Mouse (Mus musculus) ES-E14 (cell line): ENCODE data around the gene Efna4. TPM values are rescaled to one million over a fixed set of nuclear protein-coding genes. Genes with fewer than 3 reads are reported as not detected.
A peak's percentile ranks its signal among the peaks of the same experiment; 100 is the strongest.

Experiments
- DNase-seq: peaks from one replicate; pipeline ENCODE4 v3.0.0-alpha.2; 2013; ENCODE audit warnings: low read depth, low spot score
- H3K27ac ChIP-seq: 2 replicates; pipeline ENCODE4 v1.5.1; 2012; ENCODE audit warnings: low read depth, mild to moderate bottlenecking, low read length, moderate library complexity, mixed read lengths; ENCODE audit not compliant: poor library complexity, insufficient read depth, severe bottlenecking
- H3K36me3 ChIP-seq: 2 replicates; pipeline ENCODE4 v1.6.1; 2012; ENCODE audit warnings: mild to moderate bottlenecking, low read length, moderate library complexity, mixed read lengths; ENCODE audit not compliant: control insufficient read depth, poor library complexity, insufficient read depth, severe bottlenecking
- H3K4me1 ChIP-seq, 2 experiments: fragments of 150-350 bp in 1 of 2; sonication (generic) in 1 of 2; 2 replicates each; pipeline ENCODE4 v1.6.1; 2012; ENCODE audit warnings: low read length in 2 of 2, mild to moderate bottlenecking in 1 of 2, mixed read lengths in 1 of 2; ENCODE audit not compliant: control insufficient read depth in 2 of 2, insufficient read depth in 2 of 2, poor library complexity in 1 of 2
- H3K4me3 ChIP-seq, 2 experiments: fragments of 150-350 bp in 1 of 2; sonication (generic) in 1 of 2; 2 replicates each; pipeline ENCODE4 v1.5.1; 2012; ENCODE audit warnings: low read length in 2 of 2, low read depth in 1 of 2, mild to moderate bottlenecking in 1 of 2, mixed read lengths in 1 of 2; ENCODE audit not compliant: insufficient read depth in 1 of 2, poor library complexity in 1 of 2, severe bottlenecking in 1 of 2
- H3K9ac ChIP-seq: 2 replicates; pipeline ENCODE4 v1.6.1; 2012; ENCODE audit warnings: low read depth, mild to moderate bottlenecking, low read length, mixed read lengths; ENCODE audit not compliant: poor library complexity, insufficient read depth, severe bottlenecking
- H3K9me3 ChIP-seq: fragments of 150-350 bp; sonication (generic); 2 replicates; pipeline ENCODE4 v1.6.1; 2012; ENCODE audit warnings: low read depth, mild to moderate bottlenecking, low read length; ENCODE audit not compliant: control insufficient read depth, insufficient read depth
- CHD2 ChIP-seq: IDR thresholded peaks from 2 replicates; pipeline ENCODE4 v1.6.1; 2014; ENCODE audit warnings: mild to moderate bottlenecking, low read depth, low read length, inconsistent platforms
- HCFC1 ChIP-seq: IDR thresholded peaks from 2 replicates; pipeline ENCODE4 v1.6.1; 2012; ENCODE audit warnings: low read length, inconsistent platforms, borderline replicate concordance; ENCODE audit not compliant: insufficient read depth
- MAFK ChIP-seq: IDR thresholded peaks from 2 replicates; pipeline ENCODE4 v1.6.1; 2014; ENCODE audit warnings: mild to moderate bottlenecking, low read depth, low read length, inconsistent platforms; ENCODE audit not compliant: insufficient read depth
- ZC3H11A ChIP-seq: IDR thresholded peaks from 2 replicates; pipeline ENCODE4 v1.6.1; 2012; ENCODE audit warnings: low read depth, mild to moderate bottlenecking, inconsistent platforms, low read length, borderline replicate concordance
- ZNF384 ChIP-seq: IDR thresholded peaks from 2 replicates; pipeline ENCODE4 v1.6.1; 2012; ENCODE audit warnings: low read depth, low read length, inconsistent platforms
- in situ Hi-C, 2 experiments: fragments of 600-800 bp; cut with MboI; formaldehyde crosslinking; loops; one replicate each; pipeline ENCODE4 v1.15.1; 2025; ENCODE audit warnings: low sequenced_read_pairs in 2 of 2, inconsistent platforms in 1 of 2; ENCODE audit not compliant: unreplicated experiment in 2 of 2
- total RNA-seq: library from RNA; depleted of rRNA; stranded (reverse); fragments of 300-350 nt; gene quantifications from 2 replicates; pipeline ENCODE4 v1.2.3, GENCODE M21; 2012; rRNA removed

Efna4 gene
- total RNA-seq = 24.0 and 41.9 TPM in 2 replicates

DNA sequence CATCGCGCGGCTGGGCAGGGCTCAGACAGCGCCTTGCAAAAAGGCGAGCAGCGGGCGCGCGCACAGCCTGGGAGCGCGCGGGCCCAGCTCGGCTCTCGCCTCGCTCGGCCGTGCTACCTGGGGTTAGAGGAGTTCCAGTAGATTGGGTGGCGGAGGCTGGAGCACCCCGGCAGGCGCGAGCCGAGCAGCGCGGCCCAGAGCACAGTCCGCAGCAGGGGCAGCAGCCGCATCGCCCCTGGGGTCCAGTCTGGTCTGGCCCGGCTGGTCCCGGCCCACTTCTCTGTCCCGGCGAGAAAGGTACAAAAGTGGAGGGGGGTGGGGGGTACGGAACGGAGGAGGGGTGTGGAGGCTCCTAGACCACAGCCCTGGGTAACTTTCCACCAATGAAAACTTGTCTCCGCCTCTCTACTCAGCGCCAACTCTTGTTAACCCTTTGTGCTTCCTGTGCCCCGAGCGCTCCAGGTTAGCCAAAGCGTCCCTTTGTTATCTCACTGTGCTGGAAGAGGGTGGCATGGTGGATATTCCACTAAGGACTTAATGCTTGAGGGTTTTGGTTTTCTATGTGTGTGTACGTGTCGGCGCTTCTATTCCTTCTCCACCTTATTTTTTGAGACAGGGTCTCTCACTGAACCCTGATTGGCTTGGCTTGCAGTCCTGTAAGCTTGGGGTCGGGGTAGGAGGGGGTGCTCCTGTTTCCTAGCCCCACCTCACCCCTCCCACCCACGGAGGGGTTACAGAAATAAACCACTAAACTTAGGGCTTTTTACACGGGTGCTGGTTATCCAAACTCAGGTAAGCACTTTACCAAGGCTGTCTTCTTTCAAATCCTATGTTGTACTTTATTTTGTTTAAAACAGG, at the start of gene Efna4:
Gene Efna4, minus strand, starts transcription at position 308 of the 858 bp plus-strand sequence.
- in situ Hi-C loops = no loop called here
- Histone ChIP-seq H3K4me3 (peak within 1 kb of the TSS; percentile 93 to 96), H3K27ac (peak within 1 kb of the TSS; percentile 46), H3K4me1 (peaks cover 3 to 14% of the 10 kb centered on the region in 2 experiments; a peak in 3 of 4 replicates), H3K9me3 (no peaks in the 10 kb centered on the region), H3K36me3 (peaks cover 21% of the 10 kb centered on the region), H3K9ac (peak within 1 kb of the TSS; percentile 84)
- TF ChIP-seq HCFC1 = 0 out of 2 replicates have a peak, but pooled peaks have one; percentile 21
- TF ChIP-seq MAFK = no peak
- TF ChIP-seq CHD2 = no peak
- no peak for TF ChIP-seq ZC3H11A
- DNase-seq = no peak

DNA sequence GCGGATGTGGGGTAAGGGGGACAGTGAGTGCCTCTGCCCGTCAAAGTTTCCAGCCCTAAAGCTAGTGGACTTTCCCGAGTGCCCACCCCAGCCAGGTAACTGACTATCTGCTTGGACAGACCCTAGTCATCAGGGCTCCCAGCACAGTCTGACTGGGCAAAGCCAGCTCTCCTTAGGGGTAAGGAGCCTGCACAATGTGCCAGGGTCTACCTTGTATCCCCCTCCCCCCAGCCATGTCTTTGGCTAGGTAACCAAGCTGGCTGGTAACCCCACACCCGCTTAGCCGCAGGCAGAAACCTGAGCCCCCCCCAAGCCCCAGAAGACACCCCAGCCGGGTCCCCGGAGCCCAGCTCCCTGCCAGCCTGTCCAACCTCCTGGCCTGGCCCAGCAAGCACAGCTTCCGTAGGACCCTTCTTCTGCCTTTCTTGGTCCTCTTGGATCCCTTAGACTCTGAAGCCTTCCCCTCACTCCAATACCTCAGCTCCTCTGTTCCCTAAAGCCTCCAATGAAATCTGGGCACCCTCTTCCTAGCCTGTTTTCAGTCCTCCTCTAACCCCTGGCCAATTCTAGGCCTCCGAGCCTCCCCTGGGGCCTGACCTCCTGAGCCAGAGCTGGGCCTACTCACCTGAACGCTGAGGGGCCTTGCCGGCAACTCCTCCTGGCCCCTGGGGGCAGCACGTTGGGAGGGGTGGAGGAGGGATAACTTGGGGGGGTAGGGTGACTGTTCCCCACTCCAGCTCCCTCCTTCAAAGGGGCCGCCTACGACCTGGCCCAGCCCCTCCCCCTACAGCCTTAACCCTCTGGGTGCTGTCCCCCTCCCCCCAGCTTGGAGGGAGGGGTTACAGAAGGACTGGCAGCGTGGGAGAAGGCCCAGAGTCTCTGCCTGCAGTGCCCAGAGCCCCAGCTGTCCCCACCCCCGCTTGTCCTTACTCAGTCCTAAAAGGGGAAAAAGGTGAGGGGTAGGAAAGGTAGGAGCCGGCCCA, 48.9 kb upstream of the Efna4 start:
- in situ Hi-C loops = no loop called here
- peaks cover 2% of the 10 kb centered on the region; the same call in 1 of the 2 replicates for H3K36me3 ChIP-seq

DNA sequence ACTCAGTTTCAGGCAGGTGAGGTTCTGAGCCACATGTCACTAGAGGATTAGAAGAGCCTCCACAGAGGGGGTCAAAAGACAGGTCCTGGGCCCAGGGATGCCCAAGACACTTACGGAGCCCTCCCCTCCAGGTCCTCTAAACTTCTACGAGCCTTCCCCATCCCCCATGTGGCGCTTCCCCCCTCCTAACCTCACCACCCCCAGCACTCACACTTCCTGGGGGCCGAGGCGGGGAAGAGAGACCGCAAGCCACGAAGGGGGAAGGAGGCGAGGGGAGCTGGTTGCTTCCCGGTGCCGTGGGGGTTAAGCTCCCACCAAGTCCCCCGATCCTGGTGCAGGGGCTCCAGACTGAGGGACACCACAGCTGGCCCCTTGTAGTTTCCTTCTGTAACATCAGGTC, 47.6 kb upstream of the Efna4 start:
- in situ Hi-C loops = no loop called here
- TF ChIP-seq CHD2 (no peak), MAFK (no peak)
- Histone ChIP-seq H3K36me3 (peaks cover 2% of the 10 kb centered on the region; the same call in 1 of the 2 replicates), H3K9ac (peak overlapping the region; percentile 44; the same call in 1 of the 2 replicates), H3K27ac (no peak overlapping the region), H3K4me3 (peak overlapping the region in 1 of 2 experiments; percentile 8; a peak in 1 of 4 replicates), H3K9me3 (no peaks in the 10 kb centered on the region), H3K4me1 (peaks cover 2 to 62% of the 10 kb centered on the region in 2 experiments; a peak in 3 of 4 replicates)
- DNase-seq = no peak

More for the DNA sequence above, 48.9 kb upstream of the Efna4 start:
- no peaks in the 10 kb centered on the region for H3K9me3 ChIP-seq
- no peak for TF ChIP-seq HCFC1
- no peak for TF ChIP-seq ZC3H11A
- H3K4me3 ChIP-seq = peak overlapping the region in 1 of 2 experiments; percentile 36; a peak in 1 of 4 replicates
- no peak for DNase-seq
- H3K9ac ChIP-seq = peak overlapping the region; percentile 12; the same call in 1 of the 2 replicates
- no peak overlapping the region for H3K27ac ChIP-seq
- peaks cover 2 to 59% of the 10 kb centered on the region in 2 experiments; a peak in 3 of 4 replicates for H3K4me1 ChIP-seq

DNA sequence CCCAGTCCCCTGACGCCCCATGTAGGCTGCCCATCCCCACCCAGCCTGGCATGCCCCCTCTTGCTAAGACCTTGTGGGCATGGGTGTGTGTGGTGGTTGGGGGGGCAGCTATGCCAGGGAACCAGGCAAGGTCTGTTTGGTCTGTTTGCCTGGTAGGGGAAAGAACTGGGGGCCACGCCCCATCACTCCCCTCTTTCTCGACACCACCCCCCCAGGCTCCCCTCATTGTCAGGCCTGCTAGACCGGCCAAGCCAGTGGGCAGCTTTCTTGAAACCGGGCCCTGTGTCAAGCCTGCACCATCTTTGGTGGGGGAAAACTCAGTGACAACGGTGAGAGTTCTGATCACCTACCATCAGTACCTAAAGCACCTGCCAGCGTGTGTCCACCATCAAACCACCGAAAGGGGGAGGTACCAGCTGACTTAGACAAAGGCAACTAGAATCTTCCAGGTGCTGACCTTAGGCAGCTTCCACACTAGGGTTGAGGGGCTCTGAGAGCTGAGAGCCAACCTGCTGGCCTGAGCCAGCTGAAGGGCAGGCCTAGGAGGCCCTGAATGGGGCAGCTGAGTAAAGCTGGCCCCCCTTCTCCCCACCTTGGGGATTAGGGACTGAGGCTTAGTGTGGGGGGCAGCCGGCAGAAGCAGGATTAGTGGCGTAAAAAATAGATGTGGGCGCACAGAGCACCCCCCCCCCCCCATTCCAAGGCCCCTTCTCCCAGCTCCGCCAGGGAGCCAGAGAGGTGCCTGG, 46.7 kb upstream of the Efna4 start:
- Histone ChIP-seq H3K36me3 (peaks cover 11% of the 10 kb centered on the region; the same call in 1 of the 2 replicates), H3K9ac (no peak overlapping the region), H3K4me3 (no peak overlapping the region), H3K4me1 (peaks cover 2 to 68% of the 10 kb centered on the region in 2 experiments; a peak in 3 of 4 replicates), H3K9me3 (no peaks in the 10 kb centered on the region), H3K27ac (no peak overlapping the region)
- DNase-seq = no peak
- in situ Hi-C loops = no loop called here
- TF ChIP-seq CHD2 (no peak), ZNF384 (no peak)
